Mouse (Mus musculus) ES-E14 (cell line): ENCODE measurements at regions not wholly inside any gene's neighbourhood (a gene's known extent, or its start where the extent isn't known, plus 50 kb on each side); places are given as distances from the start of the nearest gene placed in this dataset.

Experiments
- DNase-seq: peaks from one replicate; pipeline ENCODE4 v3.0.0-alpha.2; 2013; ENCODE audit warnings: low read depth, low spot score
- H3K27ac ChIP-seq: 2 replicates; pipeline ENCODE4 v1.5.1; 2012; ENCODE audit warnings: low read depth, mild to moderate bottlenecking, low read length, moderate library complexity, mixed read lengths; ENCODE audit not compliant: poor library complexity, insufficient read depth, severe bottlenecking
- H3K36me3 ChIP-seq: 2 replicates; pipeline ENCODE4 v1.6.1; 2012; ENCODE audit warnings: mild to moderate bottlenecking, low read length, moderate library complexity, mixed read lengths; ENCODE audit not compliant: control insufficient read depth, poor library complexity, insufficient read depth, severe bottlenecking
- H3K4me1 ChIP-seq, 2 experiments: fragments of 150-350 bp in 1 of 2; sonication (generic) in 1 of 2; 2 replicates each; pipeline ENCODE4 v1.6.1; 2012; ENCODE audit warnings: low read length in 2 of 2, mild to moderate bottlenecking in 1 of 2, mixed read lengths in 1 of 2; ENCODE audit not compliant: control insufficient read depth in 2 of 2, insufficient read depth in 2 of 2, poor library complexity in 1 of 2
- H3K4me3 ChIP-seq, 2 experiments: fragments of 150-350 bp in 1 of 2; sonication (generic) in 1 of 2; 2 replicates each; pipeline ENCODE4 v1.5.1; 2012; ENCODE audit warnings: low read length in 2 of 2, low read depth in 1 of 2, mild to moderate bottlenecking in 1 of 2, mixed read lengths in 1 of 2; ENCODE audit not compliant: insufficient read depth in 1 of 2, poor library complexity in 1 of 2, severe bottlenecking in 1 of 2
- H3K9ac ChIP-seq: 2 replicates; pipeline ENCODE4 v1.6.1; 2012; ENCODE audit warnings: low read depth, mild to moderate bottlenecking, low read length, mixed read lengths; ENCODE audit not compliant: poor library complexity, insufficient read depth, severe bottlenecking
- H3K9me3 ChIP-seq: fragments of 150-350 bp; sonication (generic); 2 replicates; pipeline ENCODE4 v1.6.1; 2012; ENCODE audit warnings: low read depth, mild to moderate bottlenecking, low read length; ENCODE audit not compliant: control insufficient read depth, insufficient read depth
- CHD2 ChIP-seq: IDR thresholded peaks from 2 replicates; pipeline ENCODE4 v1.6.1; 2014; ENCODE audit warnings: mild to moderate bottlenecking, low read depth, low read length, inconsistent platforms
- HCFC1 ChIP-seq: IDR thresholded peaks from 2 replicates; pipeline ENCODE4 v1.6.1; 2012; ENCODE audit warnings: low read length, inconsistent platforms, borderline replicate concordance; ENCODE audit not compliant: insufficient read depth
- MAFK ChIP-seq: IDR thresholded peaks from 2 replicates; pipeline ENCODE4 v1.6.1; 2014; ENCODE audit warnings: mild to moderate bottlenecking, low read depth, low read length, inconsistent platforms; ENCODE audit not compliant: insufficient read depth
- ZC3H11A ChIP-seq: IDR thresholded peaks from 2 replicates; pipeline ENCODE4 v1.6.1; 2012; ENCODE audit warnings: low read depth, mild to moderate bottlenecking, inconsistent platforms, low read length, borderline replicate concordance
- ZNF384 ChIP-seq: IDR thresholded peaks from 2 replicates; pipeline ENCODE4 v1.6.1; 2012; ENCODE audit warnings: low read depth, low read length, inconsistent platforms
- in situ Hi-C, 2 experiments: fragments of 600-800 bp; cut with MboI; formaldehyde crosslinking; loops; one replicate each; pipeline ENCODE4 v1.15.1; 2025; ENCODE audit warnings: low sequenced_read_pairs in 2 of 2, inconsistent platforms in 1 of 2; ENCODE audit not compliant: unreplicated experiment in 2 of 2

- no peaks in the 10 kb centered on the region for H3K9me3 ChIP-seq
- H3K36me3 ChIP-seq: no peaks in the 10 kb centered on the region
- H3K4me1 ChIP-seq: no peaks in the 10 kb centered on the region
- no peak for TF ChIP-seq CHD2
- TF ChIP-seq MAFK: no peak
- no peak for TF ChIP-seq HCFC1
- no peak for TF ChIP-seq ZC3H11A
- no peak for TF ChIP-seq ZNF384
- no peak for DNase-seq
- no peak overlapping the region for H3K27ac ChIP-seq
- H3K4me3 ChIP-seq: no peak overlapping the region
- H3K9ac ChIP-seq: no peak overlapping the region
- in situ Hi-C loops: no loop called here
Observed at GRCm38 (mm10) chr3:18428908-18429307, 480.7 kb downstream of the Cypt12 start.

- in situ Hi-C loops: no loop called here
- DNase-seq: no peak
- no peak overlapping the region for H3K9ac ChIP-seq
- TF ChIP-seq HCFC1 (no peak), MAFK (no peak), ZNF384 (no peak), CHD2 (no peak), ZC3H11A (no peak)
- no peaks in the 10 kb centered on the region for H3K9me3 ChIP-seq
- H3K36me3 ChIP-seq: no peaks in the 10 kb centered on the region
- H3K27ac ChIP-seq: no peak overlapping the region
- H3K4me3 ChIP-seq: no peak overlapping the region
- H3K4me1 ChIP-seq: no peaks in the 10 kb centered on the region
Observed at GRCm38 (mm10) chr3:18438845-18439244, 490.6 kb downstream of the Cypt12 start.

GRCm38 (mm10) chr3:18452197-18452933 lies 504.2 kb downstream of the Cypt12 start:
- TF ChIP-seq ZNF384: no peak
- no peak for TF ChIP-seq ZC3H11A
- no peak for TF ChIP-seq HCFC1
- TF ChIP-seq CHD2: no peak
- TF ChIP-seq MAFK: no peak
- in situ Hi-C loops: no loop called here
- DNase-seq: no peak
- H3K27ac ChIP-seq: no peak overlapping the region
- H3K9me3 ChIP-seq: no peaks in the 10 kb centered on the region; the same call in 1 of the 2 replicates
- H3K9ac ChIP-seq: no peak overlapping the region
- no peak overlapping the region for H3K4me3 ChIP-seq
- H3K36me3 ChIP-seq: no peaks in the 10 kb centered on the region
- no peaks in the 10 kb centered on the region for H3K4me1 ChIP-seq

GRCm38 (mm10) chr3:18453220-18453985 lies 505.2 kb downstream of the Cypt12 start:
- H3K27ac ChIP-seq: no peak overlapping the region
- no peaks in the 10 kb centered on the region for H3K36me3 ChIP-seq
- no peak for TF ChIP-seq ZC3H11A
- no peak for TF ChIP-seq HCFC1
- no peak for TF ChIP-seq MAFK
- TF ChIP-seq ZNF384: no peak
- TF ChIP-seq CHD2: no peak
- no peak overlapping the region for H3K9ac ChIP-seq
- no peak overlapping the region for H3K4me3 ChIP-seq
- no peaks in the 10 kb centered on the region; the same call in 1 of the 2 replicates for H3K9me3 ChIP-seq
- no peaks in the 10 kb centered on the region for H3K4me1 ChIP-seq
- in situ Hi-C loops: no loop called here
- DNase-seq: no peak
